Mouse (Mus musculus) stomach, adult 2 months (tissue): ENCODE results near the gene Rab39b. TPM values are rescaled to one million over a fixed set of nuclear protein-coding genes. Genes with fewer than 3 reads are reported as not detected.

Experiments
- polyA plus RNA-seq: library from polyadenylated mRNA; depleted of rRNA; stranded (reverse); fragments of >200 nt; gene quantifications from 2 replicates; pipeline ENCODE4 v1.2.3, GENCODE M21; 2012; rRNA removed

Rab39b gene
- 0.08 and 0.10 TPM in 2 replicates for polyA plus RNA-seq

DNA sequence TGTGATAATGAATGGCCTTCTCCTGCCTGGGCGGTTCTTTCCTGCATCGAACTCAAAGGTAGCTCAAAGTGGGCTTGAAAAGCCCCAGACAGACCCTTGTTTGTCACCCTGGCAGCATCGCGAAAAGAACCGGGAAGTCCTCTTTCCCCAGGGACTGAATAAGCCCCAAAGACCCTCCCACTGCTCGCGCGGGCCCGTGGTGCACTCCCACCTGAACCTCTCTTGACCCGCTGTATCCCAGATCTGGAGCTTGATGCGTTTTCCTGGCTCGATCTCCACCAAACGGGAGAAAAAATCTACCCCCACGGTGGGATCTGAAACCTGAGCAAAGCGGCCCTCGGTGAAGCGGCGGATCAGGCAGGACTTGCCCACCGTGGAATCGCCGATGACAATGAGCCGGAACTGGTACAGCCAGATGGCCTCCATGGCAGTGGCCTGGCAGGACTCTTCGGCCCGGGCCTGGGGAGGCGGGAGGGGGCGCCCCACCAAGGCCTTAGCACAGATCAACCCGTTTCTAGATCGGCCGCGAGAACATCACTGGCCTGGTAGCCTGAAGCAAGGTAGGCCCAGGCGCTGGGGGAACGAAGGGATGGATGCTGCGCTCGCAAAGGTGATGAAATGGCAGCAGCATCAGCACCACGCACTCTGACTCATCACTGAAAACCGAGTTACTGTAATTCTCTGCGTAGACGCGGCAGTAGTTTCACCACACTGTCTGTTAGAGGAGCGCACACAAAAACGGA lies at the start of gene Rab39b:
Rab39b (minus strand) TSS at position 650 of the 743 bp plus-strand sequence.

Other genes starting within 250 kb of the Rab39b start
- gene Fundc2, start 195.8 kb downstream of the Rab39b start, polyA plus RNA-seq: 0.93 and 0.94 TPM in 2 replicates
- gene F8, start 195.6 kb downstream of the Rab39b start, polyA plus RNA-seq: 0.15 TPM in 1 of 2 replicates, not detected in the other
- 0.51 and 1.6 TPM in 2 replicates for gene Cmc4, start 161.6 kb downstream of the Rab39b start, polyA plus RNA-seq
- gene Mtcp1, start 161.6 kb downstream of the Rab39b start, polyA plus RNA-seq: 0.90 and 1.0 TPM in 2 replicates
- gene Brcc3, start 161.6 kb downstream of the Rab39b start, polyA plus RNA-seq: 0.66 and 1.3 TPM in 2 replicates
- gene Vbp1, start 63.9 kb downstream of the Rab39b start, polyA plus RNA-seq: 0.27 and 0.35 TPM in 2 replicates